Mouse (Mus musculus) regulatory T cell (primary cell): ENCODE results near the gene Als2.

ENCODE experiments used
- in situ Hi-C: fragments of 300-600 bp; cut with MboI, MseI; formaldehyde crosslinking; loops from one replicate; pipeline ENCODE4 v1.15.1; 2025; ENCODE audit warnings: high pct_unique_total_duplicates

Als2 gene

DNA sequence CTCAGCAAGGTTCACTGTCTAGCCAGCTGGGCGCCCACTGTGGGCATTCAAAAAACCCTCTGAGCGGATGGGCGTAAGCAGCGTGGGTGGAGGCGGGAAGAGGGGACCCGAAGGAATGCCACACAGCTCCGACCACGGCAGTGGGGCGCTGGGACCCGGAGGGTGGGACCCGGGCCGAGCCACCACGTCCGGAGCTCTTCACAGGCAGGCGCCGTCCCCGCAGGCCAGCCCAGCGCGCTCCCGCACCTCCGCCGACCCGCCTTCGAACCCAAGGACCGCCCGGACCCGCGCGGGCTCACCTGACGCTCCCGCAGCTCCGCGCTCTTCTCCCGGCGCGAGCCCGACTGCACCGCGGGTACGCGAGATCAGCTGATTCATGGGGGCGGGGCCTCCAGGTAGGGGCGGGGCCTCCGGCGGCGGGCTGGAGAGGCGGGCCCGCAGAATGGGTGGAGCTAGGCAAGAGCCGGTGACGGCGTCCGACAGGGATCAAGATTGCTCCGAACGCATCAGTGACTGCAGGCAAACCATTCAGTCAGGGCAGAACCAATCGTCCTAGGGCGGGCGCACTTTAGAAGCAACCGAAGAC is at the start of gene Als2:
TSS of gene Als2 (minus strand) at position 376 of the 586 bp plus-strand sequence.
- in situ Hi-C loops: loop anchor here (5.0 kb wide), 2 partner anchors 75 to 230 kb away; partner anchors contain the start of gene Mpp4

DNA sequence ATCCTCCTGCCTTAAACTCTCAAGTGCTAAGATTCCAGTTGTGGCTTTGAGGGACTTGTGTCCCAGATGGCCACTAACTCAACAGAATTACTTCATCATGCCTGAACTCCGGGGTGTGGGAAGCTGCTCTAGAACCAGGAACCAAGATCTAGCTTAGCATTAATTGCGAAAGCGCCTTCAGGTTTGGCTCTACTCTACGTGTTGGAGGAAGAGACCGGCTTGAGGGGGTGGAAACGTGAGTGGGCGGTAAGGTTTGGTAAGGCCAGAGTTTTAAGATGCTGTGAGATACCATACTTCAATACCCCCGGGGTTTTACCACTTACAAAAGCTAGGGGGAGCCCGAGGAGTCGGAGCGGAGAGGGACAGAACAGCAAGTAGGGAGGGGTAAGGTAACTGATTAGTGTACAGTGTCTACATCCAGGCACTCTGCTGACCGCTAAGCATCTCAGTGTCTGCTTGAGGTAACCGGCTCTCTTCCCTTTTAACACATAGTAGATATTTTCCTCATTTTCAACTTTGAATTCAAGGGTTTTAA is 49.4 kb upstream of the Als2 start:
- in situ Hi-C loops: no loop called here

DNA sequence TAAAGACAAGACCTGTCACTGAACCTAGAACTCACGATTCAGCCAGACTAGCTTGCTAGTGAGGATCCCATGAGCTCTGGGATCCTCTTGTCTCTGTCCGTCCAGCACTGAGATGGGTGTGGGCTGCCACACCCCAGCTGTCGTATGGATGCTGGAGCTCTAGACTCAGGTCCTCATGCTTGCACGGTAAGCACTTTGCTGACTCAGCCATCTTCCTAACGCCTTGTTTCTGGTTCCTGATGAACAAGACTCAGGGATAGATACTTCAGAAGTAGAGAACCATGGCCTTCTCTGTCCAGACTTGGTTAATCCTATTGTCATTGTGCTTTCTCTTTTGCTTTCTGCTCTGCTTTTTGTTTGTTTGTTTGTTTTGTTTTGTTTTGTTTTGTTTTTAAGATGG is 48.8 kb upstream of the Als2 start:
- in situ Hi-C loops: no loop called here

DNA sequence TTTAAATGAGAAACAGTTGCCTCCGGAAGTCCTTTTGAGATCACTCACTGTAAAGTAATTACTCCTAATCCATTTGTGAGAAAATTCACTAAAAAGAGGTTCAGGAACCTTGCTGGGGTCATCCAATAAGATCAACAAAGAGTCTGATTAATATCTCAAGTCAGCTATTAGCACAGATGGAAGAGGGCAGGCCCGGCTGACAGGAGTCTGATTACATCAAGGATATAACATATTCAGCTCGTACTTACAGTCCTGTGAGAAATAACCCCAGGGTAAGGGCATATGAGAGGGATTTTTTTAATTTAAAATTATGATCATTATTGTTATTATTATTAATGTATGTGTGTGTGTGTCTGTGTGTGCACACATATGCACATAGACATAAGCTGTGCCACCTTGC is 35.2 kb upstream of the Als2 start:
- in situ Hi-C loops: no loop called here

DNA sequence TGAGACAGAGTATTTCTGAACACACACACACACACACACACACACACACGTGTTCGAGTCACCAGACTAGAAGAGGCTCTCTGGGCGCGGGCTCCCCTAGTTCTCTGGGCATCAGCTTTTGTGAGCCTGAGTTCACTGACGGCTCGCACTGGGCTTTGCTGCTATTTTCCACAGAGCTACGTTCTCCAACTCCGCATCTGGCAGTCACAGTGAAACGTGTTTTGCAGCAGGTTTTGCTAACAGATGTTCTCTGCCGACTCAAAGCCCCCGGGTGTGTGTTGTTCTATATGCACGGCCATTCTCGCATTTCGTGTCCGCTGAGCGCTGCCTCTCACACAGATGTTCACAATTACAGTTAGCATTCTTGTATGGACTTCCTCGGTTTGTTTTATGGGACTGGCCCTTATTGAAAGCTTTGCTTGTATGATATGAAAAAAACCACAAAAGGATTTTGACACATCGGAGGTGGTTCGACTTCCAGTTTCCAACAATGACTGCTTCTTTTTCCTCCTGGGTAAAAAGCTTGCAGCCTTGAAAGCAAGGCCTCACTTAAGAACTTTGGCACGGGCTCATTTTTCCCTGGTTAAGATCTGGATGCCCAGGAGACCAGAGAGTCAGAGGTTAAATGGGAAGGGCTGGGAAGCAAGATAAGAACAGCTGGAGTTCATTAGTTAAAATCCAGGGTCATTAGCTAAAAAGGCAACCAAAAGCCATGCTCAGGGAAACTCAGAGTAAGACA is 33.1 kb upstream of the Als2 start:
- in situ Hi-C loops: no loop called here

DNA sequence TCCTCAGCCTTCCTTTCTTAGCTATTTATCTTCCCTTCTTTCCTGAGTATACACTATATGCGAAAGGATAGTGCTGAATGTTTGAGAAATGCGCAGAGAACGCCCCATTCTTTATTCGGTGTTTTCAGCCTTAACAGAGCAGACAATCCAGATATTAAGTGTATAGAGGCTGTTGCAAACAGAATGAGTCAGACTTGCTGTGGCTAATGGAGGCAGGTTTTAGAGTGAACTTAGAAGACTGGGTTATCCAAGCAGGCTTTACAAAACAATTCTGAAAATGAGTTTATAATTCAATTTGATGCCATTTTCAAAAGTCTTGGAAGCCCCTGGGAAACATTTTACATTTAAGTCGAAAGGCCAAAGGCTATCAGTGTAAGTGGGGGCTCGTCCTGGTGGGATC is 32.4 kb upstream of the Als2 start:
- in situ Hi-C loops: no loop called here

DNA sequence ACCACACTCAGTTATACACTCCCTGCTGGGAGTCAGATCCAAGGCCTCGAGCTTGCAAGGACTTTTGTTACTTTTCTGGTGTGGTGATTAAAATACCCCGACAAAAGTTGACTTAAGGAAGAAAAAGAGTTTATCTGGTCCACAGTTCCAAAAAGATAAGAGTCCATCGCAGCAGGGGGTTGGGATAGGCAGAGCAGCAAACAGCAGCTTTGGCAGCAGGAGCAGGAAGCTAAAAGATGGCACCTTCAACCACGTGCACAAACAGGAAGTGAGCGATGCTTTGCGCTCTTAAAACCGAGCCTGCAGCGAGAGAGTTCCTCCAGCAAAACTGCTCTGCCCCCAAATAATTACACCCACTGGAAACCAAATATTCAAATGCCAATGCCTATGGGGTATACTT is 31.9 kb upstream of the Als2 start:
- in situ Hi-C loops: no loop called here

DNA sequence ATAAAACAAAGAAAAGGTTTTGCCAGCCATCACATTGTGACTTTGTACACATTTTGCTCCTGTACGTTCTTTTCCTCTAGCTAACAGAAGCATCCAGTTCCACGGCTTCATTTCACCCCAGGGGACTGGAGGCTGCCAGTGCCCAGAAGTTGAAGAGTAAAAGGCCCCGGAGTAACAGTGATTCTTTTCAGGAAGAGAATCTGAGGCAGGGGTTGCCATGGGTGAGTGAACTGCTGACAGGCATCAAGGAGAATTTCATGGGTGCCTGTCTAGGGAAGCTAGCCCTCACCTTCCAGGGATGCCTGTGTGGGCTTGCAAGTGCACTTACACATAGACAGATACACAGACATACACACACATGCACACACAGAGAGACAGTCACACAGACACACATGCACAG is 20.7 kb upstream of the Als2 start:
- in situ Hi-C loops: no loop called here

DNA sequence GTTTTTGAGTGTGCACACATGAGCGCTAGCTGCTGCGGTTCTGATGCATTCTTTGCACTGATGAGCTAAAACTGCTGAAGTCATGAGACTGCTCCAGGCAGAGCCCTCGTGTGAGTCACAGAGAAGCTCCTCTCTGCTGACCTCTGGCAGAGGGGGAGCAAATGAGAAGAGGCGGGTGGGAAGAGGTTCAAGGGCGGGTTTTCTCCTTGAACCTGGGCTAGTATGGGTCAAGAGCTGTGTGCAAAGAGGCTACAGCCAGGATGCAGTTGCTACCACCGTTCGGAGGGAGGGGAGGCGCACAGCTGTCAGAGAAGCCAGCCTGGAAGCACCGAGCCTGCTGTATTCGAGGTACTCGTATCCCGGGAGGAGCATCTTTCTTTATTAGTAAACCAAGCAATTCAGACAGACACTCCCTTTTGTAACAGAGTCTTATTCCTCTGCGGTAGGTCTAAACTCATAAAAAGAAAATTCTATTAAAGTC is 19.8 kb upstream of the Als2 start, which contains the start of gene Cdk15:
TSS of gene Cdk15 (plus strand) at position 156 of the 481 bp plus-strand sequence.
- in situ Hi-C loops: no loop called here

DNA sequence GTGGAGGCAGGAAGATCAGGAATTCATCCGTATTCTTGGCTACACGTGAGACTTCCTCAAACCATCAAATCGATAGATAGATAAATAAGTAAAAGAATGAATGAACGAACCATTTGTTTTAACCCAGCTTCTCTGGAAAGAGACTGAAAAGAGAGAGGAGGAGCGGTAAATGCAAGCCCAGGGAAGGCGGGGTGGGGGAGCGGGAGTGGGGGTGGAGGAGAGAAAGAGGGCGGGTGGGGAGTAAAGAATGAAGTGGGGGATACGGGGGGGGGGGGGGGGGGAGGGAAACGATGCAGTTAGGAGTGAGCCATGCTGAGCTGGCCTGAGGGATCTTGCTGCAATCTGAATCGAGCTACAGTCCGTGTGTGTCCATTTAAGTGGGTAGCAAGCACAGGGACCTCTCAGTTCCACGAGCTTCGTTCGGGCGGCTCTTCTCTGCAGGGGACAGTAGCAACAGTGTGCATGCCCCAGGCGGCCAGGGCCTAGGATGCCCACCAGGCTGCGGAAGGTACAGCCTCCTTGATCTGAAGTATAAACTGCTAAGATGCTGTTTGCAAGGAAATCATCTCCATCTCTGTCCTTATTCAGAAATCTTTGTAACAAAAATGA is 16.4 kb upstream of the Als2 start:
- in situ Hi-C loops: loop anchor here (5.0 kb wide), 1 partner anchor 369 kb away; no protein-coding TSS in a partner anchor

DNA sequence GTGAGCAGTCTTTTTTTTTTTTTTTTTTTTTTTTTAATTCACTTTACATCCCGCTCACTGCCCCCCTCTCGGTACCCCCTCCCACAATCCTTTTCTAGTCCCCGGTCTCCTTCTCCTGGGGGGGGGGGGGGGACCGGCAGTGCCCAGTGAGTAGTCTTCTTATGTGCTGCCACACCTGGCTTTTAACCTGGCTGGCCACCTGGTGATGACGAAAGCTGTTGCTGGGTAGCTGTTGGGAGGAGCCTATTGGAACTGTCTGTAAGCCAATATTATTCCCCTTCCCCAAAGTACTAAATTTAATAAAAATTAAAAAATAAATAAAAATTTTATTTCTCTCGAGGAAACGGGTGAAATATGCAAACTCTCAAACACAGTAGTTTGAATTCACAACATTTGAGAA is 15.7 kb upstream of the Als2 start:
- in situ Hi-C loops: loop anchor here (5.0 kb wide), 1 partner anchor 370 kb away; no protein-coding TSS in a partner anchor

DNA sequence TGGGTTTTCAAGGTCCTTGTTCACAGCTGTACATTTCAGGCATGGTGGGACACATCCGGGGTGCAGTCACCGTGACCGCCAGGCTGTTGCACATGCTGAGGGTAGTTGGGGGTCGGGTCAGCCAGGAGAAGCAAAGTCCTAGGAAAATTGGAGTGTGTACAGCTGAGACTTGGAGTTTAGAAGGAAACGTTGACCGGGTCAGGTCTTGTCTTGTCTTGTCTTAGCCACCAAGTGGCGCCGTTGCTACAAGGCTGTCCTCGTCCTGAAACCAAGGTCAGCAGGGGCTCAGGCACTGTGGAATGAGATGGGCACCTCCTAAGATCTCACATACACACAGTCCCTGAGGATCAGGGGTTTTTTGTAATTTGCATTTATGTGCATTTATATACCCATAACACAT is 10.6 kb upstream of the Als2 start:
- in situ Hi-C loops: no loop called here

DNA sequence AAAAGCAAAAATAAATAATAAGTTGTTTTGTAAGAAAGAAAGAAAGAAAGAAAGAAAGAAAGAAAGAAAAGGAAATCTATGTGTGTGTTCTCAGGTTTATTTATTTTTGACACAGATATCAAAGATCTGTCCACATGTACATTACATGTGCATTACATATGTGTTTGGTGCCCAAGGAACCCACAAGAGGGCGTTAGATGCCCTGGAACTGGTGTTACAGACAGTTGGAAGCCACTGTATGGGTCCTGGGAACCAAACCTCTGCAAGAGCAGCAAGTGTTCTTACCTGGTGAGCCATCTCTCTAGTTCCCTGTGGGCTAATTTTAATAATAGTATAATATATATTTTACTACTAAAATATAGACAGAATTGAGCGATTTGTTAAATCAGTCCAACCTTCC is 6.7 kb upstream of the Als2 start:
- in situ Hi-C loops: no loop called here

DNA sequence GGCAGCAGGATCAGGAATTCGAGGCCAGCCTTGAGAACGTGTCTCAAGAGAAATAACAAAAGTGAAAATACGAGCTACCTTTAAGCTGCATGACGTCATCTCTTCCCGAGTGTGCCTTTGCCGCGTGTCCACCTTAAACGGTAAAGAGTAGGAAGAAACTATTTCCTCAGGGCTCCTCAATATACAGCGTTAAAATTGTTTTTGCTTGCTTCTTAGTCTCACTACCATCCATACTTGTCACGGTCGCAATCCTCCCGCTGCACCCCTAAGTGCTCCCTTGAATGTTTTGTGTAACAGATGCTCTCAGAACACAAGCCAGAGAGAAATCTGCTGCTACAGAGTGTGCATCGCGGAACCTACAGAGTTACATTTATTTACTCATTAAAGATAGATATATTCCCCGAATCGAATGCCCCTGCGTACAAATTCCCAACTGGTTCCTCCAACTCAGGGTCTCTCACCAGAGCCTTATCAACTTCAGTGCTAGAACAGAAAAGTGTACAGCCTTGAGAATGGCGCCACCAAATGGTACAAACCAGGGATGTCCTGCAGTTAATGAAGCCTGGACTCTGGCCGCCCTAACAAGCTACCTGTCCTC is 682 bp upstream of the Als2 start:
- in situ Hi-C loops: loop anchor here (5.0 kb wide), 2 partner anchors 75 to 230 kb away; partner anchors contain the start of gene Mpp4

DNA sequence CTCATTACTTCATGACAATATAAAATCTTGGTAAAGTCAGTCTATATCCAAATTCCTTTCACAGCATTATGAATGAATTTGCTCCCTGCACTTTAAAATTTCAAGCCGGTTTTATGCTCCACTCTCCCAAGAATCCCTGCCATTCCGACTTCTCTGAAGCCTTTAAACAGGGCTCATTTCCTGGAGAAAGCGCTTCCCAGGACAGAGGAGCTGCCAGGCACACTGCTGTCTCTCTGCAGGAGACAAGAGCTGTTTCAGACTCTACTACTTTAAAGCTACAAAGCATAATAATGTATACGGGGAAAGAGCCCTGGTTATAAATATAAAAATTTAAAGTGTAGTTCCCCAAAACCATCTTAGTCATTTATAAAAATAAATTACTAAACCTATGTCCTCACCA is 7.8 kb downstream of the Als2 start:
- in situ Hi-C loops: no loop called here

DNA sequence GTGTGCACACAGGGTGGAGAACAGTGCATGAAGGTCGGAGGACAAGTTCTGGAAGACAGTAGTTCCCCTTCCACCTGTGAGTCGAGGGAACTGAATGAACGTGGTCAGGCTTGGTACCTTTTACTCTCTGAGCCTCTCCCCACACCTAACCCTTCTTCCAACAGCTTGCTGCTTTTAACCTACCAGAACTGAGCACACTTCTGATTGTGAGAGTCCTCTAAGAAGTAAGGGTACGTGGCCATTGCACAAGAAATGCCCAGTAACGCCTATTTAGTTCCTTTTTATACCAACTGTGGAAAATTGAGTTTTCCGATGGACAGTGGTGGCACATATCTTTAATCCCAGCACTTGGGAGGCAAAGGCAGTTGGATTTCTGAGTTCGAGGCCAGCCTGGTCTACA is 8.5 kb downstream of the Als2 start:
- in situ Hi-C loops: no loop called here

DNA sequence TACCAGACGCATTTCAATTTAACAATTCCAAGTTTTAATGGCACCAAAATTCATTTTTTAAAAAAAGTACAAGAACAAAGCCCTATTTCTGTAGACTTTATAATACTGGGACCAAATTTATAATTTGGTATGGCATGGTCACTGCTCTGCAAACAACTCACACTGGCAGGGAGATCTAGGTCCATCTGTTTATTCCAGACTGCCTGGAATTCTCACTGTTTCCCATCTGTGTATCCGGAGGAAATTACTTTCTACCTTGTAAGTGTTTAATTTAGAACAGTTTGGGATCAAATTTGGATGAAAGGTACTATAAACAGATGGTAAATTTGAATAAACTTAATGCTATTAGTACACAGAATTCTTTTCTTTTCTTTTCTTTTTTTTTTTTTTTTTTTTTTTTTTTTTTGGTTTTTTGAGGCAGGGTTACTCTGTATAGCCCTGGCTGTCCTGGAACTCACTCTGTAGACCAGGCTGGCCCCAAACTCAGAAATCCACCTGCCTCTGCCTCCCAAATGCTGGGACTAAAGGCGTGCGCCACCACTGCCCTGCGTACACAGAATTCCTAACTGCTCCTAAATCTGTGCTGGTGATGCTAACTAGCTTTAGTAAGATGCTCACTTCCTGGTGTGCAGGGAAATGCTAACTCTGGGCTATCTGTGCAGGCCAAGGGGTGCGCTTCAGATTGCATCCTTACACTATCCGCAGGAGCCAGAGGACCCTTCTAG is 14.8 kb downstream of the Als2 start:
- in situ Hi-C loops: no loop called here

DNA sequence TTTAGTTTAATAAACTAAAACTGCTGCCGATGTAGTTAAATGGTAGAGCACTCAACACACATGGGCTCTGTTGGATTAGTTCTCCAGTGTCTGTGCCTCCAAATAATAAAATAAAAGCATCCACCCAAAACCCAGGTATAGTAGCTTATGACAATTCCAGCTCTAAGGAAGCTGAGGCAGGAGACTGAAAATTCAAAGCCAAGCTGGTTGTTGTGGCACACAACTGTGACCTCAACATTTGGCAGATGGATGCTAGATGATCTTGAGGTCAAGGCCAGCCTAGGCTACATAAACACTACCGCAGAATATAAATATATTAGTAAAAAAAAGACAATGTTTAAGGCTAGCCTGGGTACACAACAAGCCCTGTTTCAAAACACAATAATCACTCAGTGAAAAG is 15.4 kb downstream of the Als2 start:
- in situ Hi-C loops: no loop called here

DNA sequence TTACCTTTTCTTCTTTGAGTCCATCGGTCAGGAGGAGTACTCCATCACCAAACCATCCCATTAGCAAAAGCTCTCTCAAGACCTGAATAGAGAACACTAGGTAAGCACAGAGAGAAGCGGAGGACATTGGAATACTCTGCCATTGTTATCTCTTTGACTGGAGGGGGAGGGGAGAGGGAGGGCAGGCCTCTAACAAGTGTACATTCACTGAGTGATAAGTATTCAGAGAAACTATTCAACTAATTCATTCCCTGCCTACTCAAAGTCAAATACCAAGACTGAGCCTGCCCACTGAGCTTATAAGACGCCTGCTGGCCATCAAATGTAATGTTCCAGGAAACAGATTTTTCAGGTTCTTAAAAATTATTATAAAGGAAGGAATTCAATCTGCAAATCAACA is 16.7 kb downstream of the Als2 start:
- in situ Hi-C loops: no loop called here

DNA sequence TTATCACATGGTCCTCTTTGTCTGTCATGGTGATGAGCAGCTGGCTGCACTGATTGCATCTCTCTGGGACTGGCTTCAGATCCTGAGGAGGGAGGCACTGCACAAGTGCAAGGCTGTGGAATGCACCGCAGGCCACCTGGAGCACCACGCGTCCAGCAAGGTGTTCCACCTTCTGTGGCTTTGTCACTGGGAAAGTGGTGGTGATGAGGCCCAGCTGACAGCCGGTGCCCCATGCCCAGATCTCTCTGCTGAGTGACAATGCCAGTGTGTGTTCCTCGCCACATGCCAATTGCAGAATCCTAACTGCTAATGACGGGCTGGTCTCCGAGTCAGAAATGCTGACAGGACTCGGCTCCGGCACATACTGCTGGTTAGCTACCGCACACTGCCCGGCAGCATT is 21.6 kb downstream of the Als2 start:
- in situ Hi-C loops: no loop called here

DNA sequence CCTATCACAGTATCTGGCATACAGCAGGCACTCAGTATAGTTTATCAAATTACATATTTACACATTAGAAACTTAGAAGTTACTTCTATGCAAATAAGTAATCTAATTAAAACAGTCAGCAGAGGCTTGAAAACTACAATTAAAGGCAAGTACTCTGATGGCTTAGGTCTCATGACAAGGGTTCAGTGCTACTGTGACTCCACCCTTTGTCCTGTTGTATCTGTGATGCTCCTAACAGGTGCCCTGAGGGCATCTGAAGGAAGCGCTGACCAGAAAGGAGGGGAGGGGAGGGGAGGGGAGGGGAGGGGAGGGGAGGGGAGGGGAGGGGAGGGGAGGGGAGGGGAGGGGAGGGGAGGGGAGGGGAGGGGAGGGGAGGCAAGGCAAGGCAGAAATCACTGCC is 24.1 kb downstream of the Als2 start:
- in situ Hi-C loops: no loop called here
